Mouse (Mus musculus) stomach, postnatal 0 days (tissue): ENCODE measurements around the gene Prph.

Source experiments
- CTCF ChIP-seq: IDR thresholded peaks from 2 replicates; pipeline ENCODE4 v1.5.1; 2016; ENCODE audit warnings: antibody characterized with exemption, low read depth, mild to moderate bottlenecking, moderate library complexity
- EP300 ChIP-seq: optimal IDR thresholded peaks from 2 replicates; pipeline ENCODE3; 2016; ENCODE audit warnings: antibody characterized with exemption

- TF ChIP-seq CTCF (no peak), EP300 (no peak)
These were observed 34.1 kb downstream of the Prph start for GRCm38 (mm10) chr15:99089069-99089468.
